Mouse (Mus musculus): Measurements from ENCODE around the gene Ush2a. TPM values are rescaled to one million over a fixed set of nuclear protein-coding genes. Genes with fewer than 3 reads are reported as not detected.

Ush2a gene
- polyA plus RNA-seq, 1 experiment from 2014 or later = 0.05 TPM

- Histone ChIP-seq H3K4me1 (ENCODE audit: insufficient read depth, low read length) (no peaks in the 10 kb centered on the region), H3K27me3 (ENCODE audit: insufficient read depth, low read length) (no peaks in the 10 kb centered on the region), H3K4me2 (replicated peaks; ENCODE audit: low read depth, low read length) (no peak overlapping the region), H3K36me3 (ENCODE audit: insufficient read depth, low read length) (no peaks in the 10 kb centered on the region), H3K27ac (ENCODE audit: low read length) (no peak overlapping the region), H3K4me3 (ENCODE audit: low read length) (no peak overlapping the region), H3K9ac (replicated peaks; ENCODE audit: low read length) (no peak overlapping the region), H3K9me3 (ENCODE audit: low read length) (no peaks in the 10 kb centered on the region)
- WGBS = 43% methylated on average over 4 of the region's 4 CpGs
- 0 out of 2 replicates have a peak, but pooled peaks have one; percentile 51 for ATAC-seq (ENCODE audit: low FRiP score, low TSS enrichment)
Observed at GRCm38 (mm10) chr1:188633736-188634135, 371.9 kb downstream of the Ush2a start.

- H3K27me3 ChIP-seq (ENCODE audit: insufficient read depth, low read length) = no peaks in the 10 kb centered on the region
- H3K4me1 ChIP-seq (ENCODE audit: insufficient read depth, low read length) = no peaks in the 10 kb centered on the region
- H3K9ac ChIP-seq (replicated peaks; ENCODE audit: low read length) = no peak overlapping the region
- no peak for ATAC-seq (ENCODE audit: low FRiP score, low TSS enrichment)
- H3K4me2 ChIP-seq (replicated peaks; ENCODE audit: low read depth, low read length) = no peak overlapping the region
- H3K27ac ChIP-seq (ENCODE audit: low read length) = no peak overlapping the region
- no peaks in the 10 kb centered on the region for H3K36me3 ChIP-seq (ENCODE audit: insufficient read depth, low read length)
- no peaks in the 10 kb centered on the region for H3K9me3 ChIP-seq (ENCODE audit: low read length)
- H3K4me3 ChIP-seq (ENCODE audit: low read length) = no peak overlapping the region
Observed at GRCm38 (mm10) chr1:188639666-188640065, 377.8 kb downstream of the Ush2a start.

DNA sequence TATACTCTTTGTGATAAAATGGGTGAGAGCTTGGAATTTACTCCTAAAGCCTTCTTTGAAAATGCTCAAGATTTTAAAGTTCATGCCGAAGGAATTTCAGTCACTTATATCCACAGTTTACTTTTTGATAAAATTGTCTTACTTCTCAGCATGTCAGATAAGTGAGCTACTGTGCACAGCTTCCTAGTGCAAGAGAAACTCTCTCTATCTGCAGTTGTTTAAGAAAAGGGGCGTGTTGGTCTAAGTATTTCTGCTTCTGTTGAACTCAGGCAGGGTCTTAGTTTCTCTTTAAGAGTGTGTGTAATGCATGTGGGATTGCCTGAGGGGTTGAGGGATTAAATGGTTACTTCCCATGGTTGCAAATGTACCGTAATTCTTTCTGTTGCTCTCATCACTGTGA is 381.3 kb downstream of the Ush2a start:
- WGBS = 82% methylated on average over 3 of the region's 3 CpGs
- no peak for ATAC-seq (ENCODE audit: low FRiP score, low TSS enrichment)
- Histone ChIP-seq H3K27ac (ENCODE audit: low read length) (no peak overlapping the region), H3K27me3 (ENCODE audit: insufficient read depth, low read length) (no peaks in the 10 kb centered on the region), H3K9me3 (ENCODE audit: low read length) (no peaks in the 10 kb centered on the region), H3K9ac (replicated peaks; ENCODE audit: low read length) (no peak overlapping the region), H3K4me3 (ENCODE audit: low read length) (no peak overlapping the region), H3K36me3 (ENCODE audit: insufficient read depth, low read length) (no peaks in the 10 kb centered on the region), H3K4me1 (ENCODE audit: insufficient read depth, low read length) (no peaks in the 10 kb centered on the region), H3K4me2 (replicated peaks; ENCODE audit: low read depth, low read length) (no peak overlapping the region)

GRCm38 (mm10) chr1:188653001-188653400 is 391.2 kb downstream of the Ush2a start:
- Histone ChIP-seq H3K4me1 (ENCODE audit: insufficient read depth, low read length) (no peaks in the 10 kb centered on the region), H3K4me2 (replicated peaks; ENCODE audit: low read depth, low read length) (no peak overlapping the region), H3K27ac (ENCODE audit: low read length) (no peak overlapping the region), H3K9me3 (ENCODE audit: low read length) (peaks cover 3% of the 10 kb centered on the region; the same call in 1 of the 2 replicates), H3K36me3 (ENCODE audit: insufficient read depth, low read length) (no peaks in the 10 kb centered on the region), H3K27me3 (ENCODE audit: insufficient read depth, low read length) (no peaks in the 10 kb centered on the region), H3K4me3 (ENCODE audit: low read length) (no peak overlapping the region), H3K9ac (replicated peaks; ENCODE audit: low read length) (no peak overlapping the region)
- no peak for ATAC-seq (ENCODE audit: low FRiP score, low TSS enrichment)
- WGBS = 79% methylated on average over 3 of the region's 3 CpGs

GRCm38 (mm10) chr1:188656121-188656520 is 394.3 kb downstream of the Ush2a start:
- ATAC-seq (ENCODE audit: low FRiP score, low TSS enrichment) = no peak
- H3K4me1 ChIP-seq (ENCODE audit: insufficient read depth, low read length) = peaks cover 10% of the 10 kb centered on the region
- H3K27ac ChIP-seq (ENCODE audit: low read length) = no peak overlapping the region
- H3K9me3 ChIP-seq (ENCODE audit: low read length) = peaks cover 3% of the 10 kb centered on the region; the same call in 1 of the 2 replicates
- H3K9ac ChIP-seq (replicated peaks; ENCODE audit: low read length) = no peak overlapping the region
- WGBS = 88% methylated on average over 12 of the region's 12 CpGs
- H3K27me3 ChIP-seq (ENCODE audit: insufficient read depth, low read length) = no peaks in the 10 kb centered on the region
- no peak overlapping the region for H3K4me3 ChIP-seq (ENCODE audit: low read length)
- H3K4me2 ChIP-seq (replicated peaks; ENCODE audit: low read depth, low read length) = no peak overlapping the region
- no peaks in the 10 kb centered on the region for H3K36me3 ChIP-seq (ENCODE audit: insufficient read depth, low read length)

- no peak overlapping the region for H3K9ac ChIP-seq (replicated peaks; ENCODE audit: low read length)
- H3K36me3 ChIP-seq (ENCODE audit: insufficient read depth, low read length) = no peaks in the 10 kb centered on the region
- ATAC-seq (ENCODE audit: low FRiP score, low TSS enrichment) = no peak
- H3K27ac ChIP-seq (ENCODE audit: low read length) = peak overlapping the region; percentile 0; the same call in 1 of the 2 replicates
- peaks cover 15% of the 10 kb centered on the region for H3K4me1 ChIP-seq (ENCODE audit: insufficient read depth, low read length)
- no peaks in the 10 kb centered on the region for H3K27me3 ChIP-seq (ENCODE audit: insufficient read depth, low read length)
- H3K4me2 ChIP-seq (replicated peaks; ENCODE audit: low read depth, low read length) = no peak overlapping the region
- H3K4me3 ChIP-seq (ENCODE audit: low read length) = no peak overlapping the region
- WGBS = 58% methylated on average over 3 of the region's 3 CpGs
- peaks cover 1% of the 10 kb centered on the region; the same call in 1 of the 2 replicates for H3K9me3 ChIP-seq (ENCODE audit: low read length)
Observed at GRCm38 (mm10) chr1:188659159-188659558, 397.3 kb downstream of the Ush2a start.

- Histone ChIP-seq H3K4me2 (replicated peaks; ENCODE audit: low read depth, low read length) (peak overlapping the region; percentile 56), H3K27ac (ENCODE audit: low read length) (peak overlapping the region; percentile 32; the same call in 1 of the 2 replicates)
Observed at GRCm38 (mm10) chr1:188660339-188660738, 398.5 kb downstream of the Ush2a start.

DNA sequence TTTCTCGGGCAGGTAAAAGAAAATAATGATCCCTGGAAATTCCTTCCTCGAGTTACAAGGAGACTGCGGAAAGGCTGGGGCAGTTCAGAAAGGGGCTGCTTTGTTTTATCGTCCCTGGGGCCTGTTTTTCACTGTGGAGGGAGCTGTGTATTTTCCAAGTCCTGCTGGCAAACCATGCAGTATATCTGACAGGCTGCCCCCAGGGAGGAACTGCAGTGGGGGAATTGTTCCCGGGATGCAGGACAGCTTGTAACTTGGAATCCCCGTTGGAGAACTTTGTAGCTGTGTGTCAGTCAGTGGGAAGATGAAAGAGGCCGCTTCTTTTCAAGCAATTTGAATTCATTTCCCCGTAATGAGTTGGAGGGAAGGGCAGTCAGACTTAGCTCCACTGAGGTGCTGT is 399.1 kb downstream of the Ush2a start:
- under 1% methylated on average over 8 of the region's 8 CpGs for WGBS
- peak overlapping the region; percentile 32; the same call in 1 of the 2 replicates for H3K27ac ChIP-seq (ENCODE audit: low read length)
- ATAC-seq (ENCODE audit: low FRiP score, low TSS enrichment) = peak; percentile 61; the same call in 1 of the 2 replicates

More at GRCm38 (mm10) chr1:188660339-188660738, 398.5 kb downstream of the Ush2a start:
- Histone ChIP-seq H3K9ac (replicated peaks; ENCODE audit: low read length) (peak overlapping the region; percentile 59; the same call in 1 of the 2 replicates), H3K36me3 (ENCODE audit: insufficient read depth, low read length) (no peaks in the 10 kb centered on the region), H3K4me3 (ENCODE audit: low read length) (peak overlapping the region; percentile 43), H3K9me3 (ENCODE audit: low read length) (no peaks in the 10 kb centered on the region), H3K4me1 (ENCODE audit: insufficient read depth, low read length) (peaks cover 15% of the 10 kb centered on the region), H3K27me3 (ENCODE audit: insufficient read depth, low read length) (no peaks in the 10 kb centered on the region)
- WGBS = 9% methylated on average over 3 of the region's 3 CpGs
- peak; percentile 89; the same call in 1 of the 2 replicates for ATAC-seq (ENCODE audit: low FRiP score, low TSS enrichment)

GRCm38 (mm10) chr1:188667460-188667859 is 405.6 kb downstream of the Ush2a start:
- Histone ChIP-seq H3K36me3 (ENCODE audit: insufficient read depth, low read length) (no peaks in the 10 kb centered on the region), H3K4me2 (replicated peaks; ENCODE audit: low read depth, low read length) (no peak overlapping the region), H3K4me3 (ENCODE audit: low read length) (no peak overlapping the region), H3K9me3 (ENCODE audit: low read length) (no peaks in the 10 kb centered on the region), H3K4me1 (ENCODE audit: insufficient read depth, low read length) (no peaks in the 10 kb centered on the region), H3K27me3 (ENCODE audit: insufficient read depth, low read length) (no peaks in the 10 kb centered on the region), H3K27ac (ENCODE audit: low read length) (no peak overlapping the region), H3K9ac (replicated peaks; ENCODE audit: low read length) (no peak overlapping the region)
- ATAC-seq (ENCODE audit: low FRiP score, low TSS enrichment) = no peak
- 59% methylated on average over 8 of the region's 8 CpGs for WGBS

More for the DNA sequence above, 399.1 kb downstream of the Ush2a start:
- H3K4me1 ChIP-seq (ENCODE audit: insufficient read depth, low read length) = peaks cover 15% of the 10 kb centered on the region
- peak overlapping the region; percentile 43 for H3K4me3 ChIP-seq (ENCODE audit: low read length)
- H3K4me2 ChIP-seq (replicated peaks; ENCODE audit: low read depth, low read length) = peak overlapping the region; percentile 56
- H3K36me3 ChIP-seq (ENCODE audit: insufficient read depth, low read length) = no peaks in the 10 kb centered on the region
- H3K27me3 ChIP-seq (ENCODE audit: insufficient read depth, low read length) = no peaks in the 10 kb centered on the region
- H3K9ac ChIP-seq (replicated peaks; ENCODE audit: low read length) = peak overlapping the region; percentile 59
- no peaks in the 10 kb centered on the region for H3K9me3 ChIP-seq (ENCODE audit: low read length)

- no peak overlapping the region for H3K4me3 ChIP-seq (ENCODE audit: low read length)
- no peaks in the 10 kb centered on the region for H3K4me1 ChIP-seq (ENCODE audit: insufficient read depth, low read length)
- H3K27ac ChIP-seq (ENCODE audit: low read length) = no peak overlapping the region
- H3K27me3 ChIP-seq (ENCODE audit: insufficient read depth, low read length) = no peaks in the 10 kb centered on the region
- H3K9me3 ChIP-seq (ENCODE audit: low read length) = no peaks in the 10 kb centered on the region
- H3K9ac ChIP-seq (replicated peaks; ENCODE audit: low read length) = no peak overlapping the region
- no peaks in the 10 kb centered on the region for H3K36me3 ChIP-seq (ENCODE audit: insufficient read depth, low read length)
- H3K4me2 ChIP-seq (replicated peaks; ENCODE audit: low read depth, low read length) = no peak overlapping the region
- no peak for ATAC-seq (ENCODE audit: low FRiP score, low TSS enrichment)
- 69% methylated on average over 12 of the region's 12 CpGs for WGBS
Observed at GRCm38 (mm10) chr1:188668513-188668912, 406.7 kb downstream of the Ush2a start.

All from kidney, embryonic 16.5 days (tissue).